Mouse (Mus musculus) adrenal gland, postnatal 4 days (tissue): ENCODE results near the gene Zic1. TPM values are rescaled to one million over a fixed set of nuclear protein-coding genes. Genes with fewer than 3 reads are reported as not detected.

Experiments used
- DNase-seq, 2 experiments: peaks; one replicate each; pipeline ENCODE4 v3.0.0; 2021 to 2022; ENCODE audit warnings: low spot score in 2 of 2, mixed read lengths in 2 of 2
- total RNA-seq, 2 experiments: library from RNA; stranded (reverse); gene quantifications; 2 replicates each; pipeline ENCODE4 v1.2.3; 2021

The Zic1 gene
- total RNA-seq, 2 experiments from 2014 or later, result 2.2 TPM; not detected in 1

DNA sequence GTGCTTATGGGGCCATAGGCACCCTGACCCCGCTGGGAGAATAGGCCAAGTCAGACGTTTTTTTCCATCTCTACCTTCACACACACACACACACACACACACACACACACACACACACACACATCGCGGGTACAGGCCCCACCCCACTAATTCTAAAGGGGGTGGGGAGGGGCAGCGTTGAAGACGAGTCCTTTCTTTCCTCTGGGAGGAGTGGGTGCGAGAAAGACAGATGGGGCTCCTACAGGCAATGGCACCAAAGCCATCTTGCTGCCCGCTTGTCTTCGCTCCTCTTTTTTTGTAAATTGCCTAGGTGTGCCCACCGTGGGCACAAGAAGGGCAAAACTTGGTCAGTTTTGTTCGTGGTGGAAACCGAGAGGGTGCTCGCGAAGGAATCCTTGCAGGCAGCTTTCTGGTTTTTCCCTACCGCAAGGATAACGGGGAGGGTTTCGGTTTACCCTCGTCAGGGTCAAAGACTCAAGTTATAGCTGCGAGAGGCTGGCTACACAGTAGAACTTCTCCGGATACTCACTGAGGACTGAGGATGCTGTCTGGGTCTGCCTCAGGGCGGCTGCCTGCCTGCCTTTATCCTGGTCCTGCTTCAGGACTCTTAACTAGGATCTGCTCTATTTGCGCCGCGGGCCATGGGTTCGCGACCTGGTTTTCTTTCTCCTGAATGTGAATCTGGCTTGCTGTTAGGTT lies 3.8 kb upstream of the Zic1 start:
- no peak for DNase-seq

DNA sequence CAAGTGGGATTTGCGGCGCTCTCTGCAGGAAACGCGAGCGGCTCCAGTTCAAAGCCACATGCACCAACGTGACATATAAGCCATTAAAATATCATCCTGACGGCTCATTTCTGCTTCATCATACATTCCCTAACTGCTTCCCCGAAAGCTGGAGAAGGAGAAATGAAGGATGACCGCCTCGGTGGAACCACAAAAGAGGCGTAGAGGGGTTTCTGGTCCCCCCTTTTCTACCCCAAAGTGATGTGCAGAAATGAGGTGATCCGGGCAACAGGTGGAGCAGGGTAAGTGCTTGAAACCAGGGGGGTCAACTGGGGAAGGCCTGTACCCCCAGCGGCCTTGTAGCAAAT lies 3.3 kb upstream of the Zic1 start:
- DNase-seq, result no peak

DNA sequence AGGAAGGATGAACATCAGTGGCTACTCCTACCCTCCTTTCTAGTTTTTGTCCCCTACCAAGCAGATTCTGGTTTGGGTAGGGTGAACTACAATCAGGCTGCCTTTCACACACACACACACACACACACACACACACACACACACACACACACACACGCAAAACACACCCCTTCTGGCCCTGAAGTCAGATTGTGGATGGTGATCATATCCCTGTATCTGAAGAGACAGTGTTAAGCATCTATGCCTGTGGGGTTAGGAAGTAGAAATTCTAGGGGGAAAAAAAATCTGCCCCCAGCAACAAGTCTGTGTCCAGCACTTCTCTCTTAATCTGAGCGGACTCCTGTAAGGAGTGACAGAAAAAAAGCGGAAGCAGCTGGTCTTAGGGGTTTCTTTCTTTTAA lies 2.5 kb upstream of the Zic1 start:
- DNase-seq, result no peak

DNA sequence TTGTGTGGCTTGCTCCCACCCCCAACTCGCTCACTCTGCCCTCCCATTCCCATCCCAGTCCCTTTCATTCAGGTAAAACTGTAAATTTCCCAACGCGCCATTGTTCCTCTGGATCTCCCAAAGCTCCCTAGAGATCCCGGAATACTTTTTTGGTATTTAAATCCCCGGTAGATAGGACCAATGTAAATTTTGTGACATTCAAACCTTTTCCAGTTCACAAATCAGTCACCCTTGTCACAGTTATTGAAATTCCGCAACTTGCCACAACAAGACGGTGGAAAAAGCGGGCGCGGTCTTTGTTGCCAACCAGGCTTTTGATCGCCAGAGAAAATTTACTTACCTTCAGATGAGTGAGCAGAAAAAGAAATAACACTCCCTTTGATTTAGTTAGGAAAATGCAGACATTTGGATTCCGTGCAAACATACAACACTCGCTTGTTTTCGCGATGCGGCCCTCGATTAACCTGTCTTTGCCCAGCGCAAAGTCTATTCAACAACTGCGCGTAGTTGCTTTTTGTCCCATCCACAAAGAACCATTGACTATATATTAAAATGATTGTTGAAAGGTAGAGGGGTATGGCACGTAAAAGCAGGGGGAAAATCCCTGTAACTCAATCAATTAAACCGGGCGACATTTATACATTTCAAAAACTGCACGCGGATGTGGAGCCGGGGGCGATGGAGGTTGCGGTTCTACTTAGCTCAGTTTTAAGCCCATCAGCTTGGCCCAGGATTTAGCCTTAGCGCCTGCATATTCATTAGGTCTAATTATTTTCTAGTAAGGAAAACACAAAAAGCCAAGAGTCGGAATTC lies 1.6 kb upstream of the Zic1 start:
- DNase-seq, result no peak

DNA sequence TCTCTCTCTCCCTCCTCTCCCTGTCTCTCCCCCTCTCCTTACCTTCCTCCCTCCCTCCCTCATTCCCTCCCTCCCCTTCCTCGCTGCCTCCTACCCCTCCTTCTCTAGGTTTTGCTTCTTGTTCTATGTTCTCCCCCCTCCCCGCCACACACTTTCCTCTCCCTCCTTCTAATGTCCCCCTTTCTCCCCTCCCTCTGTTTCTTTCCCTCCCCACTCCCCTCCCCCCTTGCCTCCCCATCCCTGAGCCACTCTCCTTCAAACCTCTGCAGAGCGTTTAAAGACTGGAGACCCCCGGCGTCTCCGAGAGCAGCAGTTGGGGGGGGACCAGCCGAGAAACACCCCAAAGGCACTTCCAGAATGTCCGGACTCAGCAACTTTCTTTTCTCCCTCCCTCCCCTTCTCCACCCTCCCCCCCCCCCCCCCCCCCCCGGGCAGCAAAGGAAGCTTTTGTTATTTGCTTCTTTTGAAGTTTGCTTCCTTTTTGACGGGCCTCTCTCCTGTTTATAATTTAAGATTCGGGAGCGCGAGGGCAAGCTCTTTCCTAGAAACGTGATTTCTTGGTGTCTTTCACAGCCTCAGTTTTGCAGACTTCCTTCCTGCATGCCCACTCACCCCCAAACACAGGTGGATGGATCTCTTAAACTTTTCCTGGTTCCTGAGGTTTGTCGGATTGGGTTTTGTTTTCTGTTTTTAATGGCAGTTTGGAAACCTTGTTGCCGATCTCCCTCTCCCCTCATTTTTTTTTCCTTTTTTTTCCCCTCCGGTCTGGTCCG lies 802 bp upstream of the Zic1 start:
- no peak for DNase-seq

DNA sequence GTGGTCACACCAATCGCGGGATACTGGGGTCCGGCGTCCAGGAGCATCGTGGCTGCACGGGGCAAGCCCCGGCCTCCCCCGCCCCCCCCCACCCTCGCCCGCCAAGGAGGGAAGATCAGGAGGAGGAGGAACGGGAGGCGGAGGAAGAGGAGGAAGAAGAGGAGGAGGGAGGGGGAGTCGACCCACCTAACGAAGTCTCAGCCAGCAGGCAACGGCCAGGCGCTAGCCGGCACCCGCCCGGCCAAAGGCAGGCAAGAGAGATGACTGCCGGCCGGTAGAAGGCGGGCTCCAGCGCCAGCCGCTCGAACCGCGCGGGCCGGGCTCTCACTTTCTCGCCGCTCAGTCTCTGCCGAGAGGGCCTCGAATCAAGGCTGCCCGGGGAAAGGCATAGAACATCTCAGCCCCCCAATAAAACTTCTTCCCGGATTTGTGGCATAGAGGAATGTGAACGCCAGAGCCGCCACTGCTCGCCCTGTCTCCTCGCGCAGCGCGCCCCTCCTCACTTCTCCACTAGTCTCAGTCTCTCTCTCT lies 574 bp downstream of the Zic1 start:
- DNase-seq, result no peak

DNA sequence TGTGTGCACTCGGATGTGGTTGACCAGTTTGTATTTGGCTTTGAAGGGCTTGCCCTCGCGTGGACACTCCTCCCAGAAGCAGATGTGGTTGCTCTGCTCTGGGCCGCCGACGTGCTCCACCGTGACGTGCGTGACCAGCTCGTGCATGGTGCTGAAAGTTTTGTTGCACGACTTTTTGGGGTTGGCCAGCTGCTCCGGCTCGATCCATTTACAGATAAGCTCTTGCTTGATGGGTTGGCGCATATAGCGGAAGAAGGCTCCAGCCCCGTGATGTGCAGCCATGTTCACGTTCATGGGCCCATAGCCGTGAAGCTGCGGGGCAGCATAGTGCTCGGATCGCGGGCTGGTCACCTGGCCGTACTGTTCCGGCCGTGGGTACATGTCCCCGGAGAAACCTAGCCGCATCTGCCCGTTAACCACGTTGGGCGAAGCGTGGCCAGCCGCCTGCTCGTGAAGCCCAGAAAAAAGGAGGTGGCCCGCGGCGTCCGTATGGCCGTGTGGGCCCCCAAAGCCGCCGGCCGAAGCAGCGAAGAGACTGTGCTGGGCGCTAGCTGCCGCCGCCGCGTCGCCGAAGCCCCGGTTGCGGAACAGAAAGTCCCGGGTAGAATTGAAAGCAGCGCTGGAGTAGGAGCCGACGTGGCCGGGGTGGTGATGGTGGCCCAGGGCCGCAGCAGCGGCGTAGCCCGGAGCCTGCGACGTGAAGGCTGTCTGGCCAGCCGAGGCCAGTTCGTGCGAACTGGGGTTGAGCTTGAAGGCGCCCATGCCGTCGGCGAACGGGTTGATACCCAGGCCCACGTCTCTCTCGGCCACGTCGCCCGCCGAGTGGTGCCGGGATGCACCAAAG lies 1.3 kb downstream of the Zic1 start:
- no peak for DNase-seq

DNA sequence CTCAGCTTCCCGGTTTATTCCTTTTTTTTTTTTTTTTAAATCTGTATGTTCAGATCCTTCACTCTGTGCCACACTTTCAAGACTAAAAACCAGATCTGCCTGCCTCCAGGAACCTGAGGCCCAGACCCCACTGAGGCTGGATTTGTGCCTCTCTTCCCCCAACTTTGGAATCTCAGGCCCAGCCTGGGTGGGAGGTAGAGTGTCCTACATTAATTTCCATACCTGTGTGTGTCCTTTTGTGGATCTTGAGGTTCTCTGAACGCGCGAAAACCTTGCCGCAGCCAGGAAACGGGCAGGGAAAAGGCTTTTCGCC lies 1.8 kb downstream of the Zic1 start:
- DNase-seq, result no peak

DNA sequence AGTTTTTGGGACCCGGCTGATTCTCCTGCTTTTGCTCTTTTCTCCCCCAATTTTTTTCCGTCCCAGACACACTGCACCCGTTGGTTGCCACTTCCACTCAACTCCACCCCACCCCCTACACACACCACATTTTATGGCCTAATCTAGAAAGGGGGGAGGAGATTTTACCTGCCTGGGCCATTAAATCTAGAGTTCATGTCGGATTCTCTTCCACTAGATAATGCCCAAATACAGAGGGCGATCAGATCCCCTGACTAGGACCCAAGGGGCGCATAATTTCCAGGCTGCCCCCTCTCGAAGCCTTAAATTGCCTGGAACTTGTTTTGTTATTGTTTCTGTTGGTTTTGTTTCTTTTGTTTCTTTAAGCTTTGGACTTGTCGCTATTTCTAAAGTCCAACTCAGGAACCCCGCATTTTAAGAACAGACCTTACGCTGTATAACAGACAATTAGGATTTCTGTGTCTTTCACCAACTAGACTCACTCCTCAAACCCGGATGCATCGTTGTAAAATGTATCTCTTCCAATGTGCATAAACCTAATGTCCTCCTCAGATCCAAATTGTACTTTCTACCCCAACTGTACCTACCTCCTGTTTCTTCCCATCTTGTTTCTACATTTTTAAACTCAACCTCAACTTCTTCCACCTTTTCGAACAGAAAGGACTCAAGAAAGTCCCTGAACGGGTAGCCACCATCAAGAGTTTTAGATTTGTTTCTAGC lies 2.4 kb downstream of the Zic1 start:
- no peak for DNase-seq

DNA sequence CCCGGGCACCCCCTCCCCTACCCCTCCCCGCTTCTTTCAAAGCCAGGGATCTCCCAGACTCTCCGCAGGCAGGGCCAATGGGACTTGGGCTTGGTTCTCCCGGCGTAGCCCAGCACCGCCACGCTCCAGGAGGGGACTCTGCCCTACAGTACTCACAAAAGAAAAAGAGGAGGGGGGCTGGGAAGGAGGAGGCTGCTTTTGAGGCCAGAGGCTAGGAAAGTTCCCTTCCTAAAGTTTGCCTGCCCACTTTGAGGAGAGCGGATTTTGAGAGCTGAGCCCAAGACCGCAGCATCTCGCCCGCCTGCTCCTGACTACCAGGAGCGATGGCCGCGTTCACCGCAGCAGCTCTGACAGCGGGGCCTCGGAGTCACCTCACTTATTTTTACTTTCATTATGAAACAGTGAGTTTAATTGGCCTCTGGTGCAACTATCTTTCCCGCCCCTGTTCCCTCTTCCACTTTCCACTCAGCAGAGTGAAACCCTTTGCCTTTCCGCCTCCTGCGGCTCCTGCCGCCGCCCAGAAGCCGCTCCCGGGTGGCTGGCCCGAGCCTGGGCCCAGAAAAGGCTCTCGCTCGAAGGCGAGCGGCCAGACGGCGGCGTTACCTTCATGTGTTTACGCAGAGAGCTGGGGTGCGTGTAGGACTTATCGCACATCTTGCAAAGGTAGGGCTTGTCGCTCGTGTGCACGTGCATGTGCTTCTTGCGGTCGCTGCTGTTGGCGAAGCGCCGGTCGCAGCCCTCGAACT lies 3.6 kb downstream of the Zic1 start, which contains the start of gene Zic4:
Gene Zic4 (plus strand): TSS at position 558 of the 746 bp plus-strand sequence.
- DNase-seq, result no peak

DNA sequence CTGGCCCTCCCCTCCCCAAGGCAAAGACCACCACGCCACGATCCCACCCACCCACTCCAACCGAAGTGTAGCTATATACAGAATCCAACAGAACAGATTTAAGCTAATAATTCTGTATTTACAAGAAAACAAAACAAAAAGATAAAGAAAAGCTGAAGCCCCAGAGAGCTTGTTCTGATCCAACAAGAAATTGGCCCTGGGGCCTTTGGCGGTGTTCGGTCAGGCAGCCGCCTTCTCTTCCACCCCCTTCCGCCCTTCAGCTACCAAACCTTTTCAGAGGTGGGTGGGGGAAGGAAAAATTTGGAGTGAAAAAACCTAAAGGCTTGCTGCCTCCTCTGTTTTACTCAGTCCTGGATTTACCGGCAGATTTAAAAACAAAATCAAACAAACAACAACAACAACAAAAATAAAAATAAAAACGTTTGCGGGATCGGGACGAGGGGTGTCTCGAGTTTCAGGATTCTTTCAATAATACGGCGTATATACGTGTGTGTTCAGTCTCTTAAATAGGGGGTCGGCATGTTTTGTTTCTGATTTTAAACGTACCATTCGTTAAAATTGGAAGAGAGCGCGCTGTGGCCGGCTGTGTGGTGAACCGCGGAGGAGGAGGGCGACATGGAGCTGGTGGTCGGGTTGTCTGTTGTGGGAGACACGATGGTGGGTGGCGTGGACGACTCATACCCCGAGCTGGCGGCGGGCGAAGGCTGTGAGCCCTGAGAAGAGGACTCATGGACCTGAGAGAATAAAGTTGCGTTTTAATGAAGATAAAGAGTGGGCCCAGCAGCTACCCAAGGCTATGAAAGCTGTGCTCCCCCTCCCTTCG lies 4.4 kb downstream of the Zic1 start:
- DNase-seq, result no peak

DNA sequence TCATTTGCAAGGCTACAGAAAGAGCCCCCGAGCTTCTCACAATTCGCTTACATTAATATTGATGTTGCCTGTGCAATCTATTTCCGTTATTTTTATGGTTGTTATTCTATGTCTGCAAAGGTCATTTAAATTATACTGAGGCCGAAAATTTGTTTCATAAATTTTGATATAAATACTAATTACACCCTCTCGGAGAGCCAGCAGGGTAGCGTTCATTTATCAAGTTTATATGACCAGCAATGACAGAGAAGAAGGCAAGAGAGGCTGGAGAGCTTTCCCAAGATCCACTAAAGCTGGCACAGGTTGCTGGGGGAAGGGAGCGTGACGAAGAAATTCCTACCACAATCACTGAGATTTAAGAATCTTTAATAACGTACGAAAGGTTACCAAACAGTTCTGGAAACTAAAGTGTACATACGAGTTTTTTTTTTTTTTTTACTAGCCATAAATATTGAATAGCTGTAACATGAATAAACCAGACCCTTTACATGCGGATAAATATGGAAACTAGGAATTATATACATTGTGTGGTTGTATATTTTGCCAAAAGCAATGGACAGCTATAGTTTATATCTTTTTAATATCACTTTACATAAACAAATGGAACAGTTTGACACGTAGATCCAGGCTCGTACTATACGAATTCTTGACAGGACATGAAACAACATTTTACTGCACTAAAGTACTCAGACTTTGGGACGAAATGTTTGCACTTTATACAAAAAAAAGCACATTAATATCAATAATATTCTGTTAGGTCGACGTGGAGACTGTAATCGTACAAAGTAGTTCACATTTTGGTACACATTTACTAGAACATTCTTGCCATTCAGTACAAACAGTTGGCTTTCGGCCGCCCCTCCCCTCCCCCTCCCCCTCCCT lies 5.2 kb downstream of the Zic1 start:
- DNase-seq, result no peak

DNA sequence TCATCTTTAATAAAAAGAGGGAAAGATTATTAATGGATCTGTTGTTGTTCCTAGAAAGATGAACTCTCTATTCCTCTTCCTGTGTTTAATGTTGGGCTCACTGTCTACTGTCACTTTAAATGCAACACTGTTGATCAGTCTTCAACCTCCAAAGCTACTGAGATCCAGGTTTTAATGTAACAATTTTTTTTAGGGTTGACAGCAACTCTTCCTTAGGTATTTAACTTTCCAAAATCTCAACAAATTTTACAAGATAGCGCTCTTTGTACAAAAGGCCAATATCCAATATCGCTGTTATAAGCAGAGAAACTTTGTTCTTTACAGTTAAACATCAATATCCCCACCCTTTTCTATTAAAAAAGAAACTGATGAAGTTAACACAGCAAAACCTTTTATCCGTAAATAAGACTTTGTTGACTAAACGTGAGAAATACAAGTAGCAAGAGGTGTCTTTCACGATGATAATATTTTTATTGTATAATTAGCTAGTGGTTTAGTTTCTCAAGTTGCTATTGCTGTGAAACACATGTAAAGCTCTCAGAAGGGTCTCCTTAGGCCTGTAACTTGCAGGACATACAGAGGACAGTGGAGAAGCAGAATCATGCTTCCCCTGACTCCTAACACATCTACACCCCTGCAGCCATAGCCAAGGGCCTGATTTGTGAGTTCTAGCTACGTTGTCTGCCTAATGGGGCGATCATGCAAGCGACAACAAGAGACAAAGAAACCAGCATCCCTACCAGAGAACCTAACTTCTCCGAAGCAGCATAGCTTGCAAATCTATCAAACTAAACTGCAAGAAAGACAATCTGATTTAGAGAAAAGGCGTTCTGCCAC lies 6.5 kb downstream of the Zic1 start:
- DNase-seq, result no peak

DNA sequence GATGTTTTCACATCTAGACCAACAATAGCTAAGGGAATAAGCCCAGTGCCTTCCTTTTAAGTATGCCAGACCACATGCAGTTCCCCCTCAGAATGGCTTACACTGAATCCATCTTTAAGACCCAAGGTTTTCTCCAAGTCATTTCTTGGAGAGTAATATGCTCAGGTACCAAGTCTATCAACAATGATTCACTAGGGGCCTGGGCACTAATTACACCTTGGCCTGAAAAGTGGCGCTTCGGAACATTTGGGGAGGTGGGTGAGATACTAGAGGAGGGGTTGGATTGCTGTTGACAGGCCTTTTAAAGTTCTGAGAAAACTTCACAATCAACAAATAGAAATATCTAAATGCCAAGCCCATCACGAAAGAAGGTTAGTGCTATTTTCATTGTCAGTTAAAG lies 8.3 kb downstream of the Zic1 start:
- DNase-seq, result no peak

DNA sequence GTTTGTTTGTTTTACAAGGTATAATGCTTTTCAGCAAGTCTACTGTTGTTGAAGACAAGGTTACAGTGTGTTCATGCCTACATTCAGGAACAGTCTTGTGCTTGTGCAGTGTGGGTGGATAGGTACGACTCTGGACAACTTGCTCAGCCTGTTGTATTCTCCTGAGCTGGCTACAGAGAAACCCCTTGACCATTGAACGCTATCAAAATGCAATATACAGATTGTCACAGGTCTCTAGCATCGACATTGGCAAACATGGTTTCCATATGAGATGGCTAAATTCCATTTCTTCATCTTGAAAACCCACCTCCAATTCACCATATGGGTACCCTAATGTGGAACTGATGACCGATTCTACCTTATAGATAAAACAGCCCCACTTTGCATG lies 9.3 kb downstream of the Zic1 start:
- no peak for DNase-seq

DNA sequence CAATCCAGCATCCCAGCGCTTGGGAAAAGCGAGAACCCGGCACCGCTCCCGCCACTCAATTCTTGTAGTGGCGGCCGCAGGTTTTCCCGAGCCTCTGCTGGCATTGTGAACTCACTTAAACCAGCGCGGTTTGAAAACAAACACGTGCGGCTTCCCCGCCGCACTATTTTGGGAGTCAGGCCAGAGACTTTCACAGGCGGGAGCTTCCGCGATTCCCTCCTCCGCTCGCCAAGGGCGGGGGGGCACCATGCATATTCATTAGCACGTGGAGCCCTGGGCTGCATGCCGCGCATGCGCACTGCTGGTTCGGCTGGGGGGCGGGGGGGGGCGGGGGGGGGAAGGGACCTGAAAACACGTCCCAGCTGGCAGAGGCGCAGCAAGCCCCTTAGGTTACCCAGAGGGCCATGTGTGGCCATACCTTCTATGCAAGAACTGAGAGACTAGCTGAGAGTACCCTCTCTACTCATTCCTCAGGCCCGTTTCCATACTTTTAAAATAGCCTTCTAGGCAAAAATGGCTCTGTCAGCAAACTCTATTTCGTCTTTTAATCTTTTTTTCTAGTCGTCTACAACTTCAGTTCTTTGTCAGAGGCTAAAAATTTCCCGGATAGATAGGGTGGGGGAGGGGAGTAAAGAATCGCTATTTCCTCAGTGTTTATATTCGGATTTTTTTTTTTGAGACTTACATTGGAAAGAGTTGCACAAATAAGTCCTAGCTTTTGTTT lies 9.8 kb downstream of the Zic1 start:
- DNase-seq, result no peak
